Mouse (Mus musculus): ENCODE results near the gene Zbtb32.

Gene Zbtb32

GRCm38 (mm10) chr7:30598786-30599185 is at the start of gene Zbtb32:
TSS of gene Zbtb32 (minus strand) at chr7:30598909.
- DNase-seq (ENCODE audit: low spot score in 2 of 2) = no peak

DNA sequence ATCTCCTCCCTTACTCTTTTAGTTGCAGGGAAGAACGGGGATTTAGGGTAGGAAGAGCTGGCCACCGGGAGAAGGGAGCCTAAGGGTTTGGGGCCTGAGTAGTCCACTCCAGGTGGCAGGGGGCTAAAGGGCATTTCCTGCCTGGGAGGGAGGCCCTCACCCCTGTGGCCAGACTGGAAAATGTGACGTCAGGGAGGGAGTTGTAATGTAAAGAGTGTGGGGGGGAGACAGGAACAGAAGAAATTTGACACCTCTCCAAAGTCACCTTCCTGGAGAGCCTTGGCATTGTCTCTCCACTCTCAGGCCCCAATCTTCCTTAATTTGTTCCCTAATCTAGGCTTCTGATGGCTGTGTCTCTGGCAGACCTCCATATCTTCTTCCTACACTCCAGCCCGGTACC is 40.4 kb upstream of the Zbtb32 start:
- DNase-seq (ENCODE audit: low spot score in 2 of 2) = no peak

GRCm38 (mm10) chr7:30636395-30636794 is 37.7 kb upstream of the Zbtb32 start:
- DNase-seq (ENCODE audit: low spot score in 2 of 2) = no peak

- DNase-seq (ENCODE audit: low spot score in 2 of 2) = no peak
Observed at GRCm38 (mm10) chr7:30635752-30636151, 37.0 kb upstream of the Zbtb32 start, which contains the start of gene Etv2. TSS of gene Etv2 (minus strand) at chr7:30635852.

DNA sequence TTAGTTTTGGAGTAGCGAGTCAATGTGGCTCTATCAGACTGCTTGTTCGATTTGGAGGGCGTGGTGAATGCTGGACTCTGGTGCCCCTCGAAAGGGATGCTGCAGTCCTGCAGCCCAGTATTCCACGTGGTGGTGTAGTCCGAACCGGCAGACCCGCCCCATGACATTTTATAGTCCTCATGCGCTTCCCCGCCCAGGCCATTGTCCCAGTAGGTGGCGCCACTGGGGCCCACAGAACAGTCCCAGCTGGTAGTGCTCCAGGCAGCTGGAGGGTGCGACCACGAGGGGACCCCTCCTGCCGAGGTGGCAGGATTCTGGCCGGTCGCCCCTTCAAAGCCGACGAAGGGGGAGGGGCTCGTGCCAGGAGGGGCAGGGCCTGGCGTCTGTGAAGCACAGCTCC is 35.9 kb upstream of the Zbtb32 start:
- peak; percentile 48 to 72 for DNase-seq (ENCODE audit: low spot score in 2 of 2)

DNA sequence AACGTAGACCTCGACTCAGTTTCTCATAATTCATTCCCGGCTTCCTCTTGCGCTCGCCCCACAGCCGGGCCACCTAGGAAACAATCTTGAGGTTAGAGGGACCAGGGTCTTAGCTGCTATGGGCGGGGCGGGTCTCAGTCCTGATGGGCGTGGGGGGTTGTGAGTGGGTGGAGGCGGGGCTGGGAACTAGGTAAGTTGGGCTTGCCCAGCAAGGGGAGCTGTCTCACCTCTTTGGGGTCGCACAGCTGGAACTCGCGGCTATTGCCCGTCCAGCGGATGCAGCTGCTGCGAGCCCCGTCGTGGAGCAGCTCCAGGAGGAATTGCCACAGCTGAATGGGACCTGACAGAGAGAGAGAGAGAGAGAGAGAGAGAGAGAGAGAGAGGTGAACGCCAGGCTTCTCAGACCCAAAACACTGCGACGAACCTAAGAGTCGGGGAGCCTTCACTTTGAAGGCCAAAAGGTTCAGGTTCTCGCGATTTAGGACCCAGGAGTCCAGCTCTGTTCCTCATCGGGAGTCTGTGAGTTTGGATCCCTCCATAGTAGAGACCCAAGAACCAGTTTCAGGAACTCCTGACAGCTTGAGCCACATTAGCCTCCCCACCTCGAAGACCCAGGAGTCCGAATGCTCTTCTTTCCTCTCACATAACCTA is 35.2 kb upstream of the Zbtb32 start:
- DNase-seq (ENCODE audit: low spot score in 2 of 2) = no peak

DNA sequence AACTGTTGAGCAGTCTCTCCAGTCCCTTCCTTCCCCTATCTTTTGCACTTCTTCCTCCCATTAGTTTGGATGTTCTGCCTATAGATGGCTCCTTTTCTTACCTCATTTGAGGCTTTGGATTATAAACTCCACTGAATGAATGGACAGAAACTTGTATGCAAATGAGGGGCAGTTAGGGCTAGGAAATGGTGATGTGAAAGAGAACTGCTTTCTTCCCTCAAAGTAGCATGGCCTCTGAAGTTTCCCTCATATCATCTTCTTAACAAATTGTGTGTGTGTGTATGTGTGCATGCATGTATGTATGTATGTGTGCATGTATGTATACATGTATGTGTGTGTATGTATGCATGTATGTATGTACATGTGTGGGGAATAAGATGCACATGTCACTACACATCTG is 30.3 kb upstream of the Zbtb32 start:
- DNase-seq (ENCODE audit: low spot score in 2 of 2) = no peak

- no peak for DNase-seq (ENCODE audit: low spot score in 2 of 2)
Observed at GRCm38 (mm10) chr7:30626647-30627046, 27.9 kb upstream of the Zbtb32 start.

- peak; percentile 81 to 85 for DNase-seq (ENCODE audit: low spot score in 2 of 2)
Observed at GRCm38 (mm10) chr7:30625530-30626384, 27.0 kb upstream of the Zbtb32 start, which contains the start of gene Cox6b1. TSS of gene Cox6b1 (minus strand) at chr7:30626151.

DNA sequence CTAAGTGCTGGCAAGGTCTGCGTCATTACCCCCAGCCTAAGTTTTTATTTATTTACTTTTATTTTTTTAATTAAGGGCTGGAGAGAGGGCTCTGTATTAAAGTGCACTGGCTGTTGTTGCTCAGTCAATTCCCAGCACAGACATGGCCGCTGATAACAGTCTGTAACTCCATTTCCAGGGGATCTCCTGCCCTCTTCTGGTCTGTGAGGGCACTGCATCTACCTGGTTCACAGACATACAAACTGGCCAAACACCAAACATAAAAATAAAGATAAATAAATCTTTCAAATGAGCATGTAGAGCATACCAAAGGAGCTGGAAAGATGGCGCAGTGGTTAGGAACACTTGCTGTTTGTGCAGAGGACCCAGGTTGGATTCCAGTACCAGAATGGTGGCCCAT is 20.5 kb upstream of the Zbtb32 start:
- DNase-seq (ENCODE audit: low spot score in 2 of 2) = no peak

DNA sequence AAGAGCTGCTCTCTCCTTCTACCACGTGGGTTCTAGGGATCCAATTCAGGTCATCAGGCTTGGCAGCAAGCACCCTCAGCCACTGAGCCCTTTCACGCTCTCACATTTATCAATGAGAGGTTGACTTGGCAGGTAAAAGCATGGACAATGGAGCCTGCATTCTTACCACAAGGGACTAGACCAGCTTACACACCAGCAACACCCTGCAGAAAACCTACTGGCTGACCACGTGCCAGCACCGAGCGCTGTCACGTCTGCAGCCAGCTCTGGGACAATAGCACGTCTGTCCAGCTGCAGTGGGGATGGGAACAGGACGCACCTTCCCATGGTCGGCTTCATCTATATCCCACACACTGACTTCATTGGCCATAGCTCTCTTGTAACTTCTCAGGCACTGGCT is 19.9 kb upstream of the Zbtb32 start:
- DNase-seq (ENCODE audit: low spot score in 2 of 2) = no peak

GRCm38 (mm10) chr7:30615049-30615760 is 16.5 kb upstream of the Zbtb32 start:
- no peak for DNase-seq (ENCODE audit: low spot score in 2 of 2)

DNA sequence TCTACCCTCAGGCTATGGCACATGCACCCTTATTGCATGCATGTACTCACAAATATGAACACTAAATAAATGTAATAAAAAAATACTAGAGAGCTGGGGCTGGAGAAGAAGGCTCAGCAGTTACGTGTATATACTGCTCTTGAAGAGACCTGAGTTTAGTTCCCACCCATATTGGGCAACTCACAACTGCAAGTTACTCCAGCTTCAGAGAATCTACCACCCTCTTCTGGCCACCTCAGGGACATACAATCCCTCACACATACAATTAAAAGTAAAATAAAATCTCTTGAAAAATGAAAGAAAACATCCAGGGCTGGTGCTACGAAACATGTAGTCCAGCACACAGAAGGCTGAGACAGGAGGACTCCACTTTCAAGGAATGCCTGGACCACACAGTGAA is 15.7 kb upstream of the Zbtb32 start:
- DNase-seq (ENCODE audit: low spot score in 2 of 2) = no peak

DNA sequence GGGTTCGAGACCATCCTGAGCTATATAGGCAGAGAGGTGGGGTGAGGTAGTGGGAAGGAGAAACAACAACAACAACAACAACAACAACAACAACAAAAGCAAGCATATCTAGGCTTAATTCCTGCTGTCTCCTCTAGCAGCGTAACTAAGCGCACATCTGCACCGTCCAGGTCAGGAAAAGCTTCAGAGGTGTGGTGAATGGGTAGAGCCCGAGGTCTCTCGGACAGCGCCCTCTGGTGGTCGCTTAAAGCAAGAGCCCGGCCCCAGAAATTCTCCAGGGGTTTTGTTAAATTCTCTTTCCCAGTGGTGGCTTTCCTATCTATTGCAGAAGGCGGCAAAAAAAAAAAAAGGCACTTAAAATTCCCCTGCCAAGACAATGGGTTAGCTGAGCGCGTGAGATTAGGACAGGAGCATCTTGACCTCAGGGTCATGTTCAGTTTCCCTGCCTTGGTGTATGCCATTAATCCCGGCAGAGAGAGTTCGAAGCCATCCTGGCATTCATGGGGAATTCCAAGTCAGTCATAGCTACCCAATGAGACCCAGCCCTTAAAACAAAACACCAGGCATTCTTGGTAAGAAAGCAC is 14.9 kb upstream of the Zbtb32 start:
- peak in 1 of 2 experiments; percentile 52 for DNase-seq (ENCODE audit: low spot score in 2 of 2)

DNA sequence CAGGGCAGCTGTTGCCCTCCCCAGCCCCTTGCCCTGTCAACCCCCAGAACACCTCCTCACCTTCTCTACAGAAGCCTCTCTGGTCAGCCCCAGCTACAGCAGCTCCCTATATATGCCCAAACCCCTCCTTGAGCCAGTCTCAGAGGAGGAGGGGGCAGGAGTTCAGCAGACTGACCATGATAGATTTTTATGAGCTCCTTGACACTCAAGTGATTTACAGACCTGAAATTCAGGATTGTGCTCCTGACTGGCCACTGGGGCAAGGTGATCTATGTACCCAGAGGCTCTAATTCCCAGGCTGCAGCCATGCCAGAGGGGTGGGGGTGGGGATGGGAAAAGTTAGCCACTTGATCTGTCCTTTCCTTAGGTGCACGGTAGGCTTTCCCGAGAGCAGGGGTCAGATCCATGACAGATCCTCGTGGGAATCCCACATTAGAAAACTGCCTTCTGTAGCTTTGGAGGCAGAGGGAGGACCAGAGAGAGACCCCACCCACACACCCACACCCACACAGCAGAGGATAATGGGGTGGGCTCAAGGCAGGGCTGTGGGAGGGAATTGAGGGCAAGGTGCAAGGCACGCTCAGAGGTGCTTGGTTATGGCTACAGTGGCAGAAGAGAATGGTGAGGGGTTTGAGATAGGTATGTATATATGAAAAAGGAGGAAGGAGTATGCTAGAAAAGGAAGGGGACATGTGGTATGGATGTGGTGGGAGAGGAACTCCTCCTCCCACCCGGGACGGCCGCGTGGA is 14.1 kb upstream of the Zbtb32 start, which contains the start of gene Upk1a:
Upk1a (minus strand) TSS at position 194 of the 749 bp plus-strand sequence.
- DNase-seq (ENCODE audit: low spot score in 2 of 2) = peak in 1 of 2 experiments; percentile 34

- DNase-seq (ENCODE audit: low spot score in 2 of 2) = no peak
Observed at GRCm38 (mm10) chr7:30610043-30610442, 11.3 kb upstream of the Zbtb32 start.

DNA sequence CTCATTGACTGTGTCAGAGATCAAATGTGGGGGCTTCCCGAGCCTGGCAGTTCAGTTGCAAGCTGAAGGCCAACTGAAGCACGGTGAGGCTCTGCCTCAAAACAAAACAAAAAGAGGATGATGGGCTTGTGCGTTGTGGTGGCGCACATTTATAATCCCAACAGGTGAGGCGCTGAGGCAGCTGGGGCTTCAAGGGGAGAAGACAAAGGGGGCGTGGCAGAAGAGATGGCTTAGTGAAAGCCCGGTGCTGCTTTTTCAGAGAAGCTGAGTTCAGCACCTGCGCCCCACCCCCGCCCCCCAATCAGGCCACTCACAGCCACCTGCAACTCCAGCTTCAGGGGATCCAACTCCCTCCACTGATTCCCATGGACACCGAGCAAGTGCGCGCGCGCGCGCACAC is 9.8 kb upstream of the Zbtb32 start:
- no peak for DNase-seq (ENCODE audit: low spot score in 2 of 2)

DNA sequence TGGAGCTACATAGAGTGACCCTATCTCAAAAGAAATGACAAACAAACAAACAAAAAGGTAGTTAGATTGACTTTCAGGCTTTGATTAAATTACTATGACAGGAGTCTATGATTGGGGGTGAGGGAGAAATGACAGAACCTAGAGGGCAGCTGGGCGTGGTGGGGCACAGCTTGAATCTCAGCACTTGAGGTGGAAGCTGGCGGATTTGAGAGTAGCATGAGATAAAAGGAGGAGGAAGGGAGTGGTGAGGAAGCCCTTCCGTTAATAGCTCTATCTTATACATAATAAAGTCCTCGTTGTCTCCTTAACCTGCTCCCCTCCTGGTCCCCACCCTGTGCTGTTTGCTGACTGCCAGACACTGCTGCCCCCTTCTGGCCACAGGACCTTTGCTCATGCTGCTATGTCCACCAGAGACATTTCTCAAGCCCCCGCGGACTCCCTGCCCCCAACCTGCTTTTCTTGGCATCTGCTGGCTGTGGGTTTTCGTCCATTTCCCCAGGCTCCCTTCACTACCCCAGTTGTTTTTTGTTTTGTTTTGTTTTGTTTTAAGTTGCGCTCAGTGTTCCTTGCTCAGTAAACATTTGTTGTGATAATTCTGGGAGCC is 9.1 kb upstream of the Zbtb32 start:
- no peak for DNase-seq (ENCODE audit: low spot score in 2 of 2)

GRCm38 (mm10) chr7:30604944-30605343 is 6.2 kb upstream of the Zbtb32 start:
- no peak for DNase-seq (ENCODE audit: low spot score in 2 of 2)

DNA sequence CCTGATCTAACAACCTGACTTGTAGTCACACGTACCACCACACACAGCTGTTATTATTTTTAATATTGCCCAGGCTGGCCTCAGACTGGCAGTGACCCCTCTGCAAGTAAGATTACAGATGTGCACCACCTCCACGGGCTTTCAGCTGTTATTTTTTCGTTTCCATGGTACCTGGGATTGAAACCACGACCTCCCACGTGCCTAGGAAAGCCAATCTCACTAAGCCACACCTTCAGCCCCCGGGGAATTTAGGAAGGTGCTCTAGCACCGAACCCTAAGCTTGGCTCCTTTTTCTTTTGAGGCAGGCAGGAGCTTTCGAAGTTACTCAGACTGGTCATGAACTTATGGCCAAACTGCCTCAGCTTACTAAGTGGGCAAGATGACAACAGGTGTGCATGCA is 5.7 kb upstream of the Zbtb32 start:
- DNase-seq (ENCODE audit: low spot score in 2 of 2) = no peak

- DNase-seq (ENCODE audit: low spot score in 2 of 2) = peak in 1 of 2 experiments; percentile 51
Observed at GRCm38 (mm10) chr7:30602583-30602982, 3.9 kb upstream of the Zbtb32 start.
